Mouse (Mus musculus): ENCODE results near the gene Gys1. TPM values are rescaled to one million over a fixed set of nuclear protein-coding genes. Genes with fewer than 3 reads are reported as not detected.
A peak's percentile ranks its signal among the peaks of the same experiment; 100 is the strongest.

Gene Gys1
- polyA plus RNA-seq, 1 experiment, result not detected

DNA sequence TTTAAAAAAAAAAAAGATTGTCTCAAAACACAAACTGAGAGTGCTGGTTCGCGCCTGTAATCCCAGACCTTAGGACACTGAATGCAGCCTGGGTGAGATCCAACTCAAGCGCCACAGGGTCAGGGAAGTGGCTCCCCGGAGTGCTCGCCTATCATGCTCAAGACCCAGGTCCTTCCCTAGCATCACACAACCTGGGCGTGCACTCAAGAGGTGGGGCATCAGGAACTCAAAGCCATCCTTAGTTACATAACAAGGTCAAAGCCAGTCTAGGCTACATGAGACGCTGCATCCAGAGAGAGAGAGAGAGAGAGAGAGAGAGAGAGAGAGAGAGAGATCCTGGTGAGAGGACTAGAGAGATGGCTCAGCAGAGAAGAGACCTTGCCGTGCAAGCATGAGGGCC is 8.1 kb upstream of the Gys1 start:
- H3K4me3 ChIP-seq (ENCODE audit: insufficient read depth, low read depth, low read length), result no peak overlapping the region
- TF ChIP-seq POLR2A (IDR thresholded peaks at IDR 0.05; ENCODE audit: insufficient read depth, low read depth, low read length) (no peak), CTCF (IDR thresholded peaks at IDR 0.05; ENCODE audit: insufficient read depth, low read depth, low read length) (no peak)
- 88% methylated on average over 8 of the region's 8 CpGs for WGBS
- H3K27ac ChIP-seq (ENCODE audit: insufficient read depth, low read depth, low read length), result no peak overlapping the region
- H3K4me1 ChIP-seq (ENCODE audit: control insufficient read depth, insufficient read depth, low read length), result no peaks in the 10 kb centered on the region

DNA sequence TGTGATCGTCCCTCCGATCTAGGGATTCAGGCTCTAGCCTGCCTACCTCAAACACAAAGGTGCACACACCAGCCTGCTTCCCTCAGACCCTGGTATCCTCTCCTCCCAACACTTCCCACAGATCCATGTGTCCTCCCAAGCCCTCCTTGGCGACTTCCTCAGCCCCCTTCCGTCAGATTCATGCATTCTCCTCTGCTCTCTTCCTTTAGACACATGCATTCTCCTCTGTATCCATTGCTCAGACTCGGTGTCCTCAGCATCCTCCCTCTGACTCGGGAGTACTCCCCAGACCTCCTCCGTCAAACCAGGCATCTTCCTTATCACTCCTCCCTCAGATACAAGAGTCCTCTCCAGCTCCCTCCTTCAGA is 825 bp upstream of the Gys1 start:
- Histone ChIP-seq H3K4me3 (ENCODE audit: insufficient read depth, low read depth, low read length) (peak overlapping the region; percentile 68), H3K27ac (ENCODE audit: insufficient read depth, low read depth, low read length) (no peak overlapping the region), H3K4me1 (ENCODE audit: control insufficient read depth, insufficient read depth, low read length) (peaks cover 25% of the 10 kb centered on the region)
- TF ChIP-seq POLR2A (IDR thresholded peaks at IDR 0.05; ENCODE audit: insufficient read depth, low read depth, low read length), result no peak
- no peak for TF ChIP-seq CTCF (IDR thresholded peaks at IDR 0.05; ENCODE audit: insufficient read depth, low read depth, low read length)
- WGBS, result 3% methylated on average over 7 of the region's 7 CpGs

DNA sequence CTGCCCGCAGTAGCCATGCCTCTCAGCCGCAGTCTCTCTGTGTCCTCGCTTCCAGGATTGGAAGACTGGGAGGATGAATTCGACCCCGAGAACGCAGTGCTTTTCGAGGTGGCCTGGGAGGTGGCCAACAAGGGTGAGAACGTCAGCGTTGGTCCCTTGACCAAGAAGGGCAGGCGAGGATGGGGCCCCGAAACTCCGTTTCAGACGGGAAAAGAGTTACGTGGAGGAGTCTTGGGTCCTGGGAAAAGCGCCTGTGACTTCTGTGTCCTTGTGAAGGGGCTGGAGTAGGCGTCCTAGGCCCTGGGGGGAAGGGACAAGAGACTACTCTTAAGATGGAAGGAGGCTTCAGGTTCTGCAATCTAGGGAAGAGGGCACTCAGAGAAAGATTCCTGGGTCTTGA is 394 bp downstream of the Gys1 start:
- H3K27ac ChIP-seq (ENCODE audit: insufficient read depth, low read depth, low read length), result peak overlapping the region; percentile 5; the same call in 1 of the 2 replicates
- TF ChIP-seq POLR2A (IDR thresholded peaks at IDR 0.05; ENCODE audit: insufficient read depth, low read depth, low read length) (no peak), CTCF (IDR thresholded peaks at IDR 0.05; ENCODE audit: insufficient read depth, low read depth, low read length) (no peak)
- peaks cover 25% of the 10 kb centered on the region for H3K4me1 ChIP-seq (ENCODE audit: control insufficient read depth, insufficient read depth, low read length)
- H3K4me3 ChIP-seq (ENCODE audit: insufficient read depth, low read depth, low read length), result peak overlapping the region; percentile 56
- WGBS, result 1% methylated on average over 16 of the region's 16 CpGs

DNA sequence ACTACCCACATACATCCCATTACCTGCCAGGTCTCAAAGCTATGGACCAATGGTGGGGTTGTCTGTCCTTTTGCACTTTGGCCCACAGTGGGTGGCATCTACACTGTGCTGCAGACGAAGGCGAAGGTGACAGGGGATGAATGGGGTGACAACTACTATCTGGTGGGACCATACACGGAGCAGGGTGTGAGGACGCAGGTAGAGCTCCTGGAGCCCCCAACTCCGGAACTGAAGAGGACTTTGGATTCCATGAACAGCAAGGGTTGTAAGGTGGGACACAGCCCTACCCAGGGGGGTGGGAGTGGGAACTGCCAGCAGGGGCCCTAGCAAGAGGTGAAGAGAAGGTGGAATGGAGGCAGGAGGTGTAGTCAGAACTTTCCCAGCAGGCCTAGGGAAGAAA is 1.8 kb downstream of the Gys1 start:
- H3K4me1 ChIP-seq (ENCODE audit: control insufficient read depth, insufficient read depth, low read length), result peaks cover 25% of the 10 kb centered on the region
- TF ChIP-seq CTCF (IDR thresholded peaks at IDR 0.05; ENCODE audit: insufficient read depth, low read depth, low read length), result no peak
- no peak for TF ChIP-seq POLR2A (IDR thresholded peaks at IDR 0.05; ENCODE audit: insufficient read depth, low read depth, low read length)
- 92% methylated on average over 5 of the region's 5 CpGs for WGBS

DNA sequence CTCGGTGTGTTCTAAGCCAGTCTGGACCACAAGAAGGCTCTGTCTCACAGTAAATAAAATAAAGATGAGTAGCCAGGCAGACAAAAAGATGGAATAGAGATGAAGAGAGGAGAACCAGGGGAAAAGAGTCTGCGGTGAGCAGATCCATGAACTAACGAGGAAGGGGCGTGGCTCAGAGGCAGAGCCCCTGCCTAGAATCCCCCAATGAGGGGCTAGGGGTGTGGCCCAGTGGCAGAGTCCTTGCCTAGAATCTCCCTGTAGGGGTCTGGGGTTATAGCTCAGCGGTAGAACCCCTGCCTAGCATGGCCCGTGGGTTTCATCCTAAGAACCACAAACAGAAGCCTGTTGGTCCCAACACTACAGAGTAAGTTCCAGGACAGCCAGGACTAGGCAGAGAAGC is 2.4 kb downstream of the Gys1 start:
- no peak for TF ChIP-seq CTCF (IDR thresholded peaks at IDR 0.05; ENCODE audit: insufficient read depth, low read depth, low read length)
- no peak for TF ChIP-seq POLR2A (IDR thresholded peaks at IDR 0.05; ENCODE audit: insufficient read depth, low read depth, low read length)
- H3K27ac ChIP-seq (ENCODE audit: insufficient read depth, low read depth, low read length), result no peak overlapping the region
- H3K4me1 ChIP-seq (ENCODE audit: control insufficient read depth, insufficient read depth, low read length), result peaks cover 25% of the 10 kb centered on the region
- WGBS, result 60% methylated on average over 6 of the region's 6 CpGs
- no peak overlapping the region for H3K4me3 ChIP-seq (ENCODE audit: insufficient read depth, low read depth, low read length)

More for the DNA sequence above, 1.8 kb downstream of the Gys1 start:
- Histone ChIP-seq H3K27ac (ENCODE audit: insufficient read depth, low read depth, low read length) (no peak overlapping the region), H3K4me3 (ENCODE audit: insufficient read depth, low read depth, low read length) (no peak overlapping the region)

DNA sequence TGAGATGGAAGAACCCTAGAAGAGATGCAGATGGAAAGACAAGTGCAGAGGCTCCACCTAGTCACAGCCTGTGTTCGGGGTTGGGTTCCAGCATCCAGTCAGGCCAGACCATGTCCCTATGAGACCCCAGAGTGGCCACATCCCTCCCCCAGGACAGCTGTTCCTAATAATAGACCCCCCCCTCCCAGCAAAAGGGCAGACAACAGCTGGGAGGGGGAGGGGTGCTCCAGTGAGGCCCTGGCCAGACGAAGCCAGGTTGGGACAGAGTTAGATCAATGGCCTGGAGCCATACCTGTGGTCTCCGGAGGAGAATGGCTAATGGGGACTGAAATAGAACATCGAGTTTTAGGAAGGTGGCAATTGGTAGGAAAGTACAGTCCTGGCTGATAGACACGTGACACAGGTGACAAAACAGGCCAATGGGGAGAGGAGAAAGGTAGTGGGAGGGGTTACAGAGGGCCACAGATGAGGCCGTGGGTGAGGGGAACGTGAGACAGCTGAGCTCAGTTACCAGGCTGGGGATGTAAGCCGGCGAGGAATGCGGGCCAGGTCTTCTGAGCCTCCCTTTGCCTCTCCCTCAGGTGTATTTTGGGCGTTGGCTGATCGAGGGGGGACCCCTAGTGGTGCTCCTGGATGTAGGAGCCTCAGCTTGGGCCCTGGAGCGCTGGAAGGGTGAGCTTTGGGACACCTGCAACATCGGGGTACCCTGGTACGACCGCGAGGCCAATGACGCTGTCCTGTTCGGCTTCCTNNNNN is 3.1 kb downstream of the Gys1 start, which contains the start of gene Ruvbl2:
Gene Ruvbl2, minus strand, starts transcription at position 576 of the 756 bp plus-strand sequence.
- Histone ChIP-seq H3K4me3 (ENCODE audit: insufficient read depth, low read depth, low read length) (no peak within 1 kb of the TSS), H3K4me1 (ENCODE audit: control insufficient read depth, insufficient read depth, low read length) (peaks cover 24% of the 10 kb centered on the region), H3K27ac (ENCODE audit: insufficient read depth, low read depth, low read length) (no peak within 1 kb of the TSS)
- TF ChIP-seq POLR2A (IDR thresholded peaks at IDR 0.05; ENCODE audit: insufficient read depth, low read depth, low read length), result no peak
- TF ChIP-seq CTCF (IDR thresholded peaks at IDR 0.05; ENCODE audit: insufficient read depth, low read depth, low read length), result no peak
- WGBS, result 40% methylated on average over 19 of the region's 19 CpGs

DNA sequence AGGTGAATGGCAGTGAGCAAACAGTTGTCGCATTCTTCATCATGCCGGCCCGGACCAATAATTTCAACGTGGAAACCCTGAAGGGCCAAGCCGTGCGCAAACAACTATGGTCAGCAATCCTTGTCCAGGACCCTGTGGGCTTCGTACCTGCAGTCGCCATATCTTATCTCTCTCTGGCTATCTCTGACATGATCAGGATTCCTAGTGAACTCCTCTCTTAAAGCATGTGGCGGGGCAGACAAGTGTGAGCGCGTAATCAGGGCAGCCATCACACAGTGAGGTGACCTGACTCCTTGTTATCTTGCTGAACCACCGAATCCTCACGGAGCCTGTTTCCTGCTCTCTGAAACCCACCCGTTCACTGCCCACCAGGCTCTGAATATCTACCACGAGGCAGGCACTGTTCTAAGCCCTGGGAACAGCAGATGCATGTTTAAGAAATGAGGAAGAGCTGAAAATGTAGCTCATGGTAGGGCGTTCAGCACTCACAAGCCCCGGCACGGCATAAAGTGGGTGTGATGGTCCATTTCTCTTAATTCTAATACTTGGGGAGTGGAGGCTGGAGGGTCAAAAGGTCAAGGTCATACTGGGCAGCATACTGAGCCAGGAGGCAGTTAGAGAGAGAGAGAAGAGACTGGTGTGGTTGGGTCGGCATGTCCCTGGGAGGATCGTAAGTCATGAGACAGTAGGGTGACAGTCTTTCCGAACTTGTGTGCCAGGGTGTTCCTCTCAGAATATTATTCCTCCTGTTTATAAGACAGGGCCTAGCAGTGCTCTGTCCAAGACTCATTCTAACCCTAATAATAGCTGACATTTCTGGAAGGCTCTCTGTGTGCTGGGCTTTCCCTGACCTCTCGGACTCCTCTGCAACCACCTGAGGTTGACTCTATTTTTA is 9.1 kb downstream of the Gys1 start:
- Histone ChIP-seq H3K4me1 (ENCODE audit: control insufficient read depth, insufficient read depth, low read length) (0 out of 2 replicates have a peak, but pooled peaks cover 2% of the 10 kb centered on the region), H3K27ac (ENCODE audit: insufficient read depth, low read depth, low read length) (no peak overlapping the region), H3K4me3 (ENCODE audit: insufficient read depth, low read depth, low read length) (no peak overlapping the region)
- TF ChIP-seq POLR2A (IDR thresholded peaks at IDR 0.05; ENCODE audit: insufficient read depth, low read depth, low read length), result no peak
- TF ChIP-seq CTCF (IDR thresholded peaks at IDR 0.05; ENCODE audit: insufficient read depth, low read depth, low read length), result no peak
- 92% methylated on average over 22 of the region's 22 CpGs for WGBS

DNA sequence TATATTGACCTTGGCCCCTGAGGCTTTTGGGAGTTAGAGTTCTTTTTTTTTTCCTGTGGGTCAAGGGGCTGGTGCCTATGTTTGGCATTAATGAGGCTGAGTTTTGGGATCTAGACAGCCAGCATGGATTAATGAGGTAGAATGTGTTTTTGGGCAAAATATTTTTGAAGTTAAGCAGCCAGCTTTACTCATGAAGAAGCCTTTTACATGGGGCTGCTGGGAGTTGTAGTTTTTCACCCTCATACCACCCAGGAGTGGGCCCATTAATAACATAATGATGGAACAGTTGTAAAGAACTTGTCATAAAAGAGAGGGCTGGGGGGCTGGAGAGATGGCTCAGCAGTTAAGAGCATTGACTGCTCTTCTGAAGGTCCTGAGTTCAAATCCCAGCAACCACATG is 11.9 kb downstream of the Gys1 start:
- Histone ChIP-seq H3K4me3 (ENCODE audit: insufficient read depth, low read depth, low read length) (no peak overlapping the region), H3K27ac (ENCODE audit: insufficient read depth, low read depth, low read length) (no peak overlapping the region), H3K4me1 (ENCODE audit: control insufficient read depth, insufficient read depth, low read length) (peaks cover 5% of the 10 kb centered on the region)
- no peak for TF ChIP-seq POLR2A (IDR thresholded peaks at IDR 0.05; ENCODE audit: insufficient read depth, low read depth, low read length)
- TF ChIP-seq CTCF (IDR thresholded peaks at IDR 0.05; ENCODE audit: insufficient read depth, low read depth, low read length), result no peak
